Mouse (Mus musculus): Measurements from ENCODE around the gene Fam120b. TPM values are rescaled to one million over a fixed set of nuclear protein-coding genes. Genes with fewer than 3 reads are reported as not detected.

Fam120b gene
- total RNA-seq, 2 experiments from 2014 or later: 16.1 to 19.0 TPM

DNA sequence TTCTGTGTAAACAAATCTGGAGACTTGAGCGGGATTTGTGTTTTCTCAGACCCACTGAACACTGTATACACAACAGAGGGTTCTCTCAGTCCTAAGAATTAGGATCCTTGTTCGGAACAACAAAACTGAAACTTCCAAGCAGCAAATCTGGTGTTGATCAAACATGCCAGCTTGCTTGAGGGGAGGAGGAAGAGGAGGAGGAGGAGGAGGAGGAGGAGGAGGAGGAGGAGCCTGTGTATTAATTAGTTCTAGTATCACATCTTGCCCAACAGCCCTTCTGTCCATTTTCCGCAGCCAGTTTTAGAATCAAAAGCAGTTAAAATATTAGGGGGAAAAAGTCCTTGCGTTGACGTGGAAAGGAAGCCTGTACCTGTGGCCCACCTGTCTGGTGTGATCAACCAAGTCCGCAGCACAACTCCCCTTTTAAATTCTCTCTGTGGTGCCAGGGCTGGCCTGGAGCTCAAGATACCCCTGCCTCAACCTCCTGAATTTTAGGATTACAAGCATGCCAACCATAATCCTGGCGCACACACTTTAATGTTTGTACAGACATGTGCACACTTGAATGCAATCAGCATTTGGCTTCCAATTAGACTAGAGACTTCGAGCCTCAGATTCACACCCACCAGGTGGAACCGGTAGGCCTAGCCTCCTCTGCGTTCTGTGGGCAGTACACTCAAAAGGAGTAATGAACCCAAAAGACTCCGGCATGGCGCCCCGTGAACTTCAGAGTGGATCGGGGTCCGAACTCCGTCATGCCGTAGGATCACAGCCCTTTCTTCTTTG is 16.1 kb upstream of the Fam120b start:
- DNase-seq: no peak

DNA sequence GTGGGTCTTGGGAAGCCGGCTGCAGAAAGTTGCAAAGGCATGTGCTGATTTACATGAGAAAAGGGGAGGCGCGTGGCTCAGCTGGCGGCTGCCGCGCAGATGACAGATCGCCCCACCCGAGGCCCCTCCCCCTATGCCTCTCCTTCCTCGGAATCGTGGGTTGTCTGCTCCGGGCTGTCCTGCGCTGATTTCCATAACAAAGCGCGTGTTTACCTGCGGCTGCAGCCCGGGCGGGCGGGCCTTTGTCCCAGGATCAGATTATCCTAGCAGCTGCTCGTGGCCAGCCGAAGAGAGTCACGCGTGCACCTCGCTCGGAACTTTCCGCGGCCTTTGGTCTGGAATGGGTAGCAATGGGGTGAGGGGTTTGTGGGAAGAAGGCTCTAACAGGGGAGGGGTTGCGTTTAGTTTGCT is 15.4 kb upstream of the Fam120b start:
- DNase-seq: peak; percentile 70

- DNase-seq: no peak
Observed at GRCm38 (mm10) chr17:15381092-15381860, 14.7 kb upstream of the Fam120b start.

DNA sequence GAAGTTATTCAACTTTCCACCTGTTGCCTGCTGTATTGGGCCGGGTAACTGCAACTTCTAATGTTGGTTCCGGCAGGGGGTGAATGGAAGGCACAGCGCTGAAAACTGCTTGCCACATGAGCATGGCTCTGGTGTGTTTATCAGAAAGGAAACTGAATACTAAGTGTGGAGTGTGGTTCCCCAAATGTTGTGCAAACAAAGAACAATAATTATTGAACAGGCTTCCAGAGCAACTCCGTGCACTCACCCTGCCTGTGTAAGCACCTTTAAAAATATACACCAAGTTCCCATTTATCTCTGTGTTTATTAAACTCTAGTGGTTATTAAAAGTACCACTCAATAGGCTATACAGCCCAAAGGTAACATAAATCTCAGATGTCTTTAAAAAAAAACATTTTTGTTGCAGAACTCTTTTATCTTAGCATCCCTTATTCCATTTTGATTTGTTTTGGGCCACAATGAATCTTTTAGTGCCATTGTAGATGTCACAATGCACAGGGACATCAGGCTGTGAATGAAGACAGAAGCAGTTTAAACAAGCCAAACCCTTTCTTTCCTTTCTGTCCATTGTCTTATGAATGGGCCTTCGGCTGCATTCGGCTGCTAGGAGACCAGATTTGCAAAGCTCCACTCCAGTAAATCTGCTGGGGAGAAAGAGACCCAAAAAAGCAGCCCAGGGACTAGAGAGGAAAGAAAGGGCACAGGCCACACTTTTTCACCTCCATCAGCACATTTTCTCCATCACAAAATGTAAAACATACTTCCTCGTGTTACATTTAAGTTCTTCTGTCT is 13.9 kb upstream of the Fam120b start:
- no peak for DNase-seq

GRCm38 (mm10) chr17:15383360-15383759 is 12.6 kb upstream of the Fam120b start:
- no peak for DNase-seq

GRCm38 (mm10) chr17:15388892-15389291 is 7.1 kb upstream of the Fam120b start:
- no peak for DNase-seq

- DNase-seq: no peak
Observed at GRCm38 (mm10) chr17:15389356-15389755, 6.6 kb upstream of the Fam120b start.

DNA sequence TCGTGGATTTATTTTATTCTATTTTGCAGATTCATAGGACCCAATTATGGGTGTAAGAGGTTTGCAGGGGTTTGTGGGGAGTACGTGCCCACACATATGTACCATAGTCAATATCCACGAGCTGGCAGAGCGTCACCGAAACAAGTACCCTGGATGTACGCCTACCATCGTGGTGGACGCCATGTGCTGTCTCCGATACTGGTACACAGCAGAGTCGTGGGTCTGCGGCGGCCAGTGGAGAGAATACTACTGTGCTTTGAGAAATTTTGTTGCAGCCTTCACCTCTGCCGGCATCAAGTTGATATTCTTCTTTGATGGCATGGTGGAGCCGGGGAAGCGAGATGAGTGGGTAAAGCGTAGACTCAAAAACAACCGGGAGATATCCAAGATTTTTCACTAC is 5.7 kb downstream of the Fam120b start:
- no peak for DNase-seq

DNA sequence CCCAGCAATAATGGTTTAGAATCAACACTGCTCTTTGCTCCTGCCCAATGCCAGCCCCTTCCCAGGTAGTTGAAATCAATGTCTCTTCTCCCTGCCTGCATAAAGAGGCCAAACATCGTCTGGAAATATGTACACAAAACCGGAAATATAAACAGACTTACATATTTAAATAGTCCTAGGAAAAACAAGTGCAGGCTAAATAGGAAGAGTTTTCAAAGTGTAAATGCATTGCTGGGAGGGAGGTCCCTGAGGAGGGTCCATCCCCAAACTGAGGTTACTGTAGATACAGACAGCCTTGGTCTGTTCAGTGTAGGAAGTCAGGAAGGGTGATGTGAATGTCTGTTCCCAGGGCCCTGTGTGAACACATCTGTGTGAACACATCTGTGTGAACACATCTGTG is 10.6 kb downstream of the Fam120b start:
- no peak for DNase-seq

- no peak for DNase-seq
Observed at GRCm38 (mm10) chr17:15409261-15409660, 13.3 kb downstream of the Fam120b start.

- DNase-seq: no peak
Observed at GRCm38 (mm10) chr17:15410861-15411260, 14.9 kb downstream of the Fam120b start.

DNA sequence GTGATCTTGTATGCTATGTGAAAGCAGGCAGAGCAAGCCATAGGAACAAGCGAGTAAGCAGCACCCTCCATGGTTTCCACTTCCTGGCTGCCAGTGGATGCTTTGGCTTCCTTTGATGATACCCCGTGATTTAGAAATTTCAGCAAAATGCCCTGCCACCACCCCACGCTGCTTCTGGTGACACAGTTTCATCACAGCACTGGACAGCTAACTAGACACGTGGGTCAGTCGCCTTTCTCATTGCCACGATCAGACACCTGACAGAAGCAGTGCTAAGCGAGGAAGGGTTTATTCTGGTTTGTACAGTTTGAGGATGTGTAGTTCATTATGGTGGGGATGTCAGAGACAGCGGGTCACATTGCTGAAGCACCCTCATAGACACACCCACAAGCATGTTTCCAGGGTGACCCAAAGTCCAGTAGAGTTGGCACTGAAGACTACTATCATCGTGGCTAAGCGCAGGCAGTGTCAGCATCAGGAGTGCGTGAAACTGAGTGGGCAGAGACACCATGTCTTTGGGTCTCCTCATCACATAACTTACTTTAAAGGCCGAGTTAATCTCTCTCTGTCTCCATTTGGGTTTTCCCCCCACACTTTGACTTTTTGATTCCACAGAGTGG is 20.7 kb downstream of the Fam120b start:
- DNase-seq: no peak

- no peak for DNase-seq
Observed at GRCm38 (mm10) chr17:15419534-15419933, 23.5 kb downstream of the Fam120b start.

DNA sequence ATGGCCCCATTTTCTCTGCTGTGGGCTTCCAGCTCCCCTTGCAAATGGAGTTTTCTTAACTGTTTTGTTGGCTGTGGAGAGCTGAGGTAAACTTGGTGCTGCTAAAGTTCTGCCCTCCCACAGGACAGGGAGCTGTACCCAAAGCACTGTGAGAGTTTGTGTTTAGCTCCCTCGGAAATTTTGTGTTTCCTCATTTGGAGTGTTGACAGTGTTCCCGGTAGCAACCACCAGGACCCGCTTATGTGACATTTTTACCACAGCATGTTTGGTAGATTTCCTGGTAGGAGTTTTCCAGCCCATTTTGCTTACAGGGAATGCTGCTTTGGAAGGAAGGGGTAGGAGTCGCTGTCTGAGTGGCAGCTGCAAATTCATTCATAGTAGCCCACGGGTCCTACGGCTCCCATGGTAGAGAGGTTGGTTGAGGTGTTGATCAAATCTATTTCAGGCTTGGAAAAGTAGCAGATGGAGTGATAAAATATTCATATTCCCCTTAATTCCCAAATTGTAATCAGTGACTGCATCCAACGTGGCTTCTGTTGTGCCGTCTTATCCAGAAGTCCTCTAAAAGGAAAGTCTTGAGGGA is 24.1 kb downstream of the Fam120b start:
- DNase-seq: no peak

DNA sequence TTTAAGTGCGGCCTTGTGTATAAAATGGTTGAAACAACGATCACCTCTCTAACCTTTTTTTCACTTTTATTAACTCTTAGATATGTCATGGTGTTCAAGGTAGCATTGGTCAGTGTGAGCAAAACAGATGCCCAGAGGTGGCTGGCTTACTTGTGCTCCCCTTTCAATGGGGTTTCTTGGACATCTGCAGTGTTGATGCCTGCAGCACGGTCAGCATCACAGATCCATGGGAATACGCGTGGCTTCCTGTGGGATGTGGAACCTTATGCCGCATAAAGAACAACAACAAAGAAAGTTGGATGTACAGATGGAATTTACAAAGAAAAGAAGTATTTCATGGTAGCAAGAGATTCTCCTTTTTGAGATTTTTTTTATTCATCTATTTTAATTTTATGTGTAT is 25.4 kb downstream of the Fam120b start:
- DNase-seq: no peak

- no peak for DNase-seq
Observed at GRCm38 (mm10) chr17:15422666-15423065, 26.7 kb downstream of the Fam120b start.

DNA sequence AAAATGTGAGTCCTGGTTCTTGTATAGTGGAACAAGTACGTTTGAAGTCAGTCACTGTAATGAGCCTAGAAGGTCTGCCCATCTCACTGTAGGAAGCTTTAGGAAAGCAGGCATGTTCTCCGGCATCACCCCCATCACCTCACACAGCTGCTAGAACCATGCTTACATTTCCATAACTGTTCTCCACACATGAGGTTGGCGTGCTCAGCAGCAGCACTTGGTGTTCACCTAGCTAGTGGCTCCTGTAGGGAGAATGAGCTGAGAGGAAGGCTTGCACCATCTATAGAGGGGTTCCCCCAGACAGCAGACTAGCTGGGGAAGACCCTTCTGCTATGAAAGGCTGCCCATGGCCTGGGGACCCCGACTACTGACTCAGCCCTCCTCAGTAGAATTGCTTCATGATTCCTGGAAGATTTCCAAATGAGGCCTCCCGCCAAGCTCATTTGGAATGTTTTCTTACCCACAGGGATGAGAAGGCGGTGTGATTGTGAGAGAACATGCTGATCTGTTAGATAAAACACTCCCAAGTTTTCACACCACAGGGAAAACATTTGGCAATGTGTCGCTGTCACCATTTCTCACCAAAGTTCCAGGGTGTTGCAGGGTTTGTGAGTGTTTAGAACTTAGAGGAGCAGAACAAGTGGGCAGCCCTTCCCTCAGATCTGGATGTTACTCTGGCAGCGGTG is 27.2 kb downstream of the Fam120b start:
- peak; percentile 37 for DNase-seq

GRCm38 (mm10) chr17:15425931-15426330 is 29.9 kb downstream of the Fam120b start:
- no peak for DNase-seq

DNA sequence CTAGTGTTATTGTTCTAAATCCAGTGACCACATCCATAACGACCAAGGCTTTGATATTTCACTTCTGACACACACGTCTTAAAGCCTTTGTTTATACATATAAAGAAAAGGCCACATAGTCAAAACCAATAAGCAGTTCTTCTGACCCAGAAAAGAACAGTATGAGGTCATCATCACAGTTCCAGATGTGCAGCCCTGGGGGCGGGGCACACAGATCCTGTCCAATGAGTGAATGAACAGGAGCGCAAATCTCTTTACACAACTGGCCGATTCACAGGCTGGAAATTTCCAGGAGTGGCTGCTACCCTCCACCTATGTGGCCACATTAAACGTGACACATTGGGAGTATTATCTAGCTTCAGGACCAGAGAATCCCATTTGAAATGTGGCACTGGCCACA is 33.4 kb downstream of the Fam120b start:
- no peak for DNase-seq

DNA sequence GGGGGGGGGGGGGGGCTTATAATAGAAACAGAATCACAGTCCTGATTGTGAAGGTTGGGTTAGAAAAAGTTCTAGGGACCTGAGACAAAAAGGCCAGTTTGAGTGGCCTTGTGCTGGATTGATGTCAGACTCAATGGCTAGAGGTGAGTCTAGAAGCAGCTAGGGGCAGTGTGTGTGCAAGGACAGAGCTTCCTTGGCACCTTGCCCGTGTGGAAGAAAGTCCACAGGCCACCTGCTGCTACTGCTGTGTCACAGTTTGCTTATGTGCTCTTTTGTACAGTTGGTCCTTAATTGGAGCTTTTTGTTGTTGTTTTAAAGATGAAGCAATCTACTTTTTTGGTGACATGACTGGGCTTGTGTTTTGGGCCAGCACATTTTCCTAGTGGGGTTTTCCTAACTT is 33.9 kb downstream of the Fam120b start:
- peak; percentile 43 for DNase-seq

DNA sequence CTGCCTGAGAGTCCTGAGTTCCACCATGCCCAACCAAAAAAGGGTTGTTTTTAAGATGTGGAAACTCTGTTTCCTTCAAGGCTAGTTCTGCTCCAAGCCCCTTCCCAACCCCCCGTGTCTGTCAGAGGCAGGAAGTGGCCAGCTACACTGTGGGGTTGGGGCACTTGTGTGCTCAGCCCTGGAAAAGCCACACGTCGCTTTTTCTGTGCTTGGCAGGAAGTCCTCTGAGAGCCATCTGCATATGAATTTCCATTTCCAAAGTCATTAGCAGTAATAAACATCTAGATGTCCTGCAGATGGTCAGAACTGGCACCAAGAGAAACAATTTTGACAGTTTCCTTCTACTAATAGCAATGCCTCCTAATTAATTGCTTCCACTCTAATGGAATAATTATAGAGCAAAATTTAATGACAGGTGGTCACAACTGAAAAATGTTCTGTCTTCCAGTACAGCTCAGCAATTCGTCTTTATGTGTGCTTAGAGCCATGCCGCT is 35.1 kb downstream of the Fam120b start:
- DNase-seq: no peak
